Mouse (Mus musculus): ENCODE results near the gene Ramac. TPM values are rescaled to one million over a fixed set of nuclear protein-coding genes. Genes with fewer than 3 reads are reported as not detected.
A peak's percentile ranks its signal among the peaks of the same experiment; 100 is the strongest.

Gene Ramac
- polyA plus RNA-seq, 1 experiment = 57.4 TPM

DNA sequence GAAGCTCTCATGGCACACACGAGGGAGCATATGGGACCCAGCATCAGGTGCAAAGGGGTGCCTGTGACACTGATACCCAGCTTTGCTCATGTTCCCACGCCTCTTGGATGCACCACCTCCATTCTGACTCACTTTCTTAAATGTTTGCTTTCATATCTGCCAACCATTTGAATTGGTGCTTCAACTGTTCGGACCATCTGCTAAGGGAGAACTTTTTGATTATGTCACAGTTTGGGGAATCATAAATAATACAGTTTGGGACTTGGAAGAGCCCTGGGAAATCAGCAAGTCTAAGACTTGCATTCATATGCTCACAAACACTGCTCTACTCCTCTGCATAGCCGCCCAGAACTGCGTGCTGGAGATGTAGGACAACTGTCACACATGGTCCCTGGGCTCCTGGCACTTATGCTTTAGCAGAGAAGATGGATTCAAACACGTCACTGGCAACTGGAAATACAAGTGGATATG, 31.5 kb upstream of the Ramac start:
- no peak overlapping the region for H3K4me3 ChIP-seq (ENCODE audit: insufficient read depth, low read length)
- no peaks in the 10 kb centered on the region; the same call in 1 of the 2 replicates for H3K4me1 ChIP-seq (ENCODE audit: control insufficient read depth, insufficient read depth, low read length)
- TF ChIP-seq POLR2A (IDR thresholded peaks at IDR 0.05; ENCODE audit: borderline replicate concordance, low read depth, low read length) = no peak
- no peak for TF ChIP-seq CTCF (IDR thresholded peaks at IDR 0.05; ENCODE audit: low read depth, low read length)
- H3K27ac ChIP-seq (ENCODE audit: insufficient read depth, low read depth, low read length) = no peak overlapping the region

DNA sequence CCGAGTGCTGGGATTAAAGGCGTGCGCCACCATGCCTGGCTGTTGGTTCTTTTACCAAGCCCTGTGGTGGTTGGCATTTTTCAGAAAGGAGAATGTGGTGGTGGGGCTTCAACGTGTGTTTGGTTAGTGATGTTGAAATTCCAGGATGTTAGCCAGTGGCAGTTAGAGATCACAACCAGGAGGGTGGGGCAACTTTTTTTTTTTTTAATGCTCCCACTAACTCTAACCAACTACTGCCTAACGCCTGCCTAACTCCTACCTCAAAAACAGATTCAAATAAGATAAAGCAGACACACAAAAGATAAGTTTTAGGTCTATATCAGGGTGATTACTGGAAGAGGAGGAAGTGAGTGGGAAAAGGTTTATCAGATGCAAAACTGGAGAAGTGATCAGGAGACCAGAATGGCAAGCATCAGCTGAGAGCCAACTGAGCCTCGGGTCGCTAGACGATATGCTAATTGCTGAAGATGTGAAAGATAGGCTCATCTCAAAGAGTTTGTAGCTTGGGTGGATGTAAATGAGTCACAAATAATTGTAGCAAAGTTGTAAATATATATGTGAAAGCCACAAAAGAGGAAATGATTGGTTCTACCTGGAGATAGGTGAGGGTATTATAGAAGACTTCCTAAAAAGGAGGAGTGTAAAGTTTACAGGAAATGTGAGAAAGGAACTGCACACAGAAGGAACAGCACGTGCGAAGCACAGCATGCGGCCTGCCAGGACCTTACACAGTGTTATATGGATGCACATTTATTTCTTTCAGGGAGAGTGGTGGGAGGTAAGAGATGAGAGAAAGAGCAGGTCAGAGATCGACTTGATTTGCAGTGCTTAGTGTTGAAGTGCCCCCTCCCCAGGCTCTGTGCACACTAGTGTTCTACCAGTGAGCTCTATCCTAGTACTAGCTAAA, 30.3 kb upstream of the Ramac start:
- Histone ChIP-seq H3K27ac (ENCODE audit: insufficient read depth, low read depth, low read length) (no peak overlapping the region), H3K4me3 (ENCODE audit: insufficient read depth, low read length) (no peak overlapping the region), H3K4me1 (ENCODE audit: control insufficient read depth, insufficient read depth, low read length) (no peaks in the 10 kb centered on the region; the same call in 1 of the 2 replicates)
- TF ChIP-seq CTCF (IDR thresholded peaks at IDR 0.05; ENCODE audit: low read depth, low read length) (no peak), POLR2A (IDR thresholded peaks at IDR 0.05; ENCODE audit: borderline replicate concordance, low read depth, low read length) (no peak)

DNA sequence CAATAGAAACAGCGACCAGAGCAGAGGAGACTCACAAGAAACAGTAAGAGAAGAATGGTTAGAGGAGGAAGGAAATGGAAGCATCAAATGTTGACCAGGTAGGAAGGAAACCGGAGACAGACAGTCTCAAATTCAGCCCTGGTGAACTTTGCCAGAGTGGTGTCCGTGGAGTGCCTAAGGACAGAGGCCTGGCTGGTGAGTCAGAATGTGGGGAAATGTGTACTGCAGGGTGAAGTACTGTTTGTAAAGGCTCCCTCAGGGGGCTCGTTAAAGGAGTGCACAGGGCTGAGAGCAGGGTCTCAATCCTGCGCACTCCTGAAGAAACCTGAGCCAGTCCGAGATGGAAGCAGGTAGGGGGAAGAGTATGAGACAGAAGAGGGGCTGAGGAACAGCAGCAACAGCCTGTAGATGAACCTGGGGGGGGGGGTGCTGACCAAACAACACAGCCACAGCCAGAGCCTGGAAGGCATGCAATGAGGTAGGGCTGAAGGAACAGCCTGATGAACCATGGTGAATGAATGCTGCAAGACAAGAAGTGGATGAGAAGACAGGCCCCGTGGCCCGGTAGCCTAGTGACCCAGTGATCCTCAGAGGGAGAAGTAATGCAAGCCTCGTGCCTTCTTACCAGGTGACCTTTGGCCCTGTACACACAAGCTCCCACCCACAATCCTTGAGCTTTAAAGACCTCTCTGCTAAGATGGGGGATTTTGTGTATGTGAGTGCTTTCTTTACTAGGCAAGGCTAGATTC, 27.3 kb upstream of the Ramac start:
- no peak overlapping the region for H3K4me3 ChIP-seq (ENCODE audit: insufficient read depth, low read length)
- TF ChIP-seq CTCF (IDR thresholded peaks at IDR 0.05; ENCODE audit: low read depth, low read length) (no peak), POLR2A (IDR thresholded peaks at IDR 0.05; ENCODE audit: borderline replicate concordance, low read depth, low read length) (no peak)

DNA sequence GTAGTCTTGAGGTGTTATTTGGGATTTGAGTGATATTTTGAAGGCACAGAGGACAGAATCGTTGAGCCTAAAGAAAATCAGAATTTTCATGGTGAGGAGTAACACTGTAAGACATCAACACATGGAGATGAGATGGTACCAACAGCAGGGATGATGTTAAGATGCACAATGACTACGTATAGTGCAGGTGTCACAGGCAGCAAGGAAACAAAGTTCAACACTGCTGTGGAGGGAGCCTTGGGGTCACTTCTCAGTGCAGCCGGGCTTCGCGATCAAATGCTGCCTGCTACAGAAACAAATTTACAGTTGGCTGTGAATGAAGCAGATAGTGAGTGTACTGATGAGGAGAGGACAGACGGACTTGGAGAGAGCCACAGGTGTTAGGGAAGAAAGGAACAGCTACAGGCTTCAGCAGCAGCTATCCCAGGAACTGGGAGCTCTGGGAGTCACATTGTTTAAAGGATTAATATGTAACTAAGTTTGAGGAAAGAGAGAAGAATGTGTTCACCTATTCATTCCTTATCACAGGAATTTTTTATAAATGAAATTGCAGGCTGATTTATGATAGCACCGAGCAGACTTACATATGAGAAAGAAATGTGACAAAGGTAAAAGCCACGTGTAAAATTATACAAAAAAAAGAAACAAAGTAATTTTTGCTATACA, 23.9 kb upstream of the Ramac start:
- no peak for TF ChIP-seq CTCF (IDR thresholded peaks at IDR 0.05; ENCODE audit: low read depth, low read length)
- no peak for TF ChIP-seq POLR2A (IDR thresholded peaks at IDR 0.05; ENCODE audit: borderline replicate concordance, low read depth, low read length)
- Histone ChIP-seq H3K4me1 (ENCODE audit: control insufficient read depth, insufficient read depth, low read length) (no peaks in the 10 kb centered on the region), H3K27ac (ENCODE audit: insufficient read depth, low read depth, low read length) (no peak overlapping the region), H3K4me3 (ENCODE audit: insufficient read depth, low read length) (no peak overlapping the region)

More for the DNA sequence above, 27.3 kb upstream of the Ramac start:
- Histone ChIP-seq H3K27ac (ENCODE audit: insufficient read depth, low read depth, low read length) (no peak overlapping the region), H3K4me1 (ENCODE audit: control insufficient read depth, insufficient read depth, low read length) (no peaks in the 10 kb centered on the region)

DNA sequence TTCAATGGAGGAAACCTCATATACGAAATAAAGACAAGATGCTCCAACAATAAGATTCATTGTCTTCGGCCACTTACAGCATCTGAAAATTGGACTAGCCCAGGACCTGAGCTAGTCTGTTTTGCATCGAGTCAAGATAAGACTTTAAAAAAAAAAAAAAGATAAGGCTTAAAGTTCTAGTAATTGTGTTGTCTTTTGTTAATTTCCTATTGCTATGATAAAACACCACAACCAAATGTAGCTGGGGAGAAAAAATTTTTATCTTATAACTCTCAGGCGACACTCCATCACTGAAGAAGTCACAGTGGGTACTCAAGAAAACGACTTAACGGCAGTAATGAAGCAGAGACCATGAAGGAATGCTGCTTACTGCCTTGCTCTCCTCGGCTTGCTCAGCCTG, 22.7 kb upstream of the Ramac start:
- no peak for TF ChIP-seq POLR2A (IDR thresholded peaks at IDR 0.05; ENCODE audit: borderline replicate concordance, low read depth, low read length)
- H3K27ac ChIP-seq (ENCODE audit: insufficient read depth, low read depth, low read length) = no peak overlapping the region
- no peaks in the 10 kb centered on the region for H3K4me1 ChIP-seq (ENCODE audit: control insufficient read depth, insufficient read depth, low read length)
- no peak overlapping the region for H3K4me3 ChIP-seq (ENCODE audit: insufficient read depth, low read length)

DNA sequence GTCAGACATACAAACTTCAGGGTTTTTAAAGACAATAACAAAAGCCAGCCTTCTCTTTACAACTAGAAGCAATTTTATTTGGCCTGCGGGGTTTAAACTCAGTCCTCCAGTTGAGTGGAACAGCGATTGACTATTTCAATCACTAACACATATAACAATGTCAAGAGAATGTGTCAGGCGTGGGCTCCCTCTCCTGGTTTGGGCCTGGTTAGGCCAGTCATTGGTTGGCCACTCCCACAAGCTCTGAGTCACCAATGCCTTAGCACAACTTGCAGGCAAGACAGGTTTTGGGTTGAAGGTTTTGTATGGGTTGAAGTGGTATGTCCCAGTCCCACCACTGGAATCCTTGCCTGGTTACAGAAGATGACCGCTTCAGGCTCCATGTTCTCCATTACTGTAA, 18.6 kb upstream of the Ramac start:
- TF ChIP-seq CTCF (IDR thresholded peaks at IDR 0.05; ENCODE audit: low read depth, low read length) = no peak
- no peak for TF ChIP-seq POLR2A (IDR thresholded peaks at IDR 0.05; ENCODE audit: borderline replicate concordance, low read depth, low read length)
- no peaks in the 10 kb centered on the region for H3K4me1 ChIP-seq (ENCODE audit: control insufficient read depth, insufficient read depth, low read length)
- no peak overlapping the region for H3K27ac ChIP-seq (ENCODE audit: insufficient read depth, low read depth, low read length)
- H3K4me3 ChIP-seq (ENCODE audit: insufficient read depth, low read length) = no peak overlapping the region

DNA sequence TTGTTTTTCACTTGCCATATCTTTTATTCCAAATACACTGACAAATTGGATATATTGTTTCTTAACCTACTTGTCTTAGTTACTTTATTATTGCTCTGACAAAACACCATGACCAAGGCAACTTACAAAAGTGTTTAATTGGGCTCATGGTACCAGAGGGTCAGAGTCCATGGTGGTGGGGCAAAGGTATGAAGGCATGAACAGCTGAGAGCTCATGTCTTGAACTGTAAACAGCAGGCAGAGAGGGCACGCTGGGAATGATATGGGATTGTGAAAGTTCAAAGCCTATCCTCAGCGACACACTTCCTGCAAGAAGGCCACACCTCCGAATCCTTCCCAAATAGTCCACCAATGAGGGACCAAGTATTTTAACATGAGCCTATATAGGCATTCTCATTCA, 14.8 kb upstream of the Ramac start:
- TF ChIP-seq POLR2A (IDR thresholded peaks at IDR 0.05; ENCODE audit: borderline replicate concordance, low read depth, low read length) = no peak
- no peak for TF ChIP-seq CTCF (IDR thresholded peaks at IDR 0.05; ENCODE audit: low read depth, low read length)
- H3K4me3 ChIP-seq (ENCODE audit: insufficient read depth, low read length) = no peak overlapping the region
- no peaks in the 10 kb centered on the region for H3K4me1 ChIP-seq (ENCODE audit: control insufficient read depth, insufficient read depth, low read length)
- H3K27ac ChIP-seq (ENCODE audit: insufficient read depth, low read depth, low read length) = no peak overlapping the region

DNA sequence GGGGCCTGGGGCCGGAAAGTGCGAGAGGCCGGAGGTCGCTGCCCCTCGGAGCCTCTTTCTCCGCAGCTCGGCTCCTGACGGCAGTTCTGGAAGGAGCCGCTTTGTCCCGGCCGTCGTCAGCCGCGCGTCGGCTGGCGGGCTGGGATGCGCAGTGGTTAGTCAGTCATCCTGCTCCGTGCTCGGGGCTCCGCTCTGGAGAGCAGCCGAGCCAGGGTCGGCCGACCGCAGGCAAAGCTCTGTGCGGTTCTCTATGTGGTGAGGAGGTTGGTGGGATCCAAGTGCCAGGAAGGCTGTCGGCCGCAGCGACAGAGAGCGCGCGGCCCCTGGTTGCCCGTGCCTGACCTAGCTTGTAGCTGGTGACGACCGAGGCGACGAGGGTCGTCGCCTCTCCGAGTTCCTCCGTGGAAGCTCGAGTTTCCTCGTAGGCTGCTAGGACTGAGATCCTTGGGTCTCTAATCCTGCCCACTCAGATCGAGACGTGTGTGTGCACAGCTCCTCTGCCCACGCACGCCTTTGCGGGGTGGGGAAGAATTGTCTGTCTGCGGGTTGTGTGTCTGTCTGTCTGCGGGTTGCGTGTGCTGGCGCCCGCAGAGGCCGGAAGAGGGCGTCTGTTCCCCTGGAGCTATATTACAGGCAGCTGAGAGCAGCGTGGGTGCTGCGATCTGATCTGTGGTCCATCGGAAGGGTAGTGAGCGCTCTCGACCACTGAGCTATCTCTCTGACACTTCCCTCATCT, 553 bp downstream of the Ramac start:
- no peaks in the 10 kb centered on the region; the same call in 1 of the 2 replicates for H3K4me1 ChIP-seq (ENCODE audit: control insufficient read depth, insufficient read depth, low read length)
- H3K27ac ChIP-seq (ENCODE audit: insufficient read depth, low read depth, low read length) = peak overlapping the region; percentile 40
- TF ChIP-seq CTCF (IDR thresholded peaks at IDR 0.05; ENCODE audit: low read depth, low read length) (0 out of 2 replicates have a peak, but pooled peaks have one; percentile 33), POLR2A (IDR thresholded peaks at IDR 0.05; ENCODE audit: borderline replicate concordance, low read depth, low read length) (no peak)
- peak overlapping the region; percentile 94 for H3K4me3 ChIP-seq (ENCODE audit: insufficient read depth, low read length)

Data from bone marrow macrophage, adult 2 months (primary cell).